Mouse (Mus musculus): ENCODE measurements around the gene Prl3d3. TPM values are rescaled to one million over a fixed set of nuclear protein-coding genes. Genes with fewer than 3 reads are reported as not detected.
"Not testable (repeated sequence)": the region's sequence is repeated elsewhere in the genome, so short reads cannot be mapped to it uniquely, and the experiment has no call there.

Prl3d3 gene
- not detected for total RNA-seq (2021)
- long read RNA-seq, experiment 1, result 0 reads
- long read RNA-seq, experiment 2, result 0 reads

DNA sequence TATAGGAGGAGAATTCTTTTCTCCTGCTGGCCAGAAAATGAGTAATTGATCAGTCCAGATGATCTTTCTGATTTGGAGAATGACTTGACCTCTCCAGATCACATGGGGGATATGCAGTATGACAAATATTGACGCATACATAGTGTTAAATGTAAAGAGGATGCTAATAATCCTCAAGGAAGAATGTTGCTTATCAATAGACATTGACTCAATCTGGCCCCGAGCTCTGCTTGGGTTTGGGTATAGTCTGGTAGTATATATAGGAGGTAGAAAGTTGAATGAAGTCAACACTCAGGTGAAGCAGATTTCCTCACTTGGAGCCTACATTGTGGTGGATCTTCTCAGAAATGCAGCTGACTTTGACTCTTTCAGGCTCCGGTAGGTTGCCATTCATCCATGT is at the start of gene Prl3d3:
TSS of gene Prl3d3 (plus strand) at position 301 of the 400 bp plus-strand sequence.
- DNase-seq (ENCODE audit: low spot score in 2 of 2), result not testable (repeated sequence)

DNA sequence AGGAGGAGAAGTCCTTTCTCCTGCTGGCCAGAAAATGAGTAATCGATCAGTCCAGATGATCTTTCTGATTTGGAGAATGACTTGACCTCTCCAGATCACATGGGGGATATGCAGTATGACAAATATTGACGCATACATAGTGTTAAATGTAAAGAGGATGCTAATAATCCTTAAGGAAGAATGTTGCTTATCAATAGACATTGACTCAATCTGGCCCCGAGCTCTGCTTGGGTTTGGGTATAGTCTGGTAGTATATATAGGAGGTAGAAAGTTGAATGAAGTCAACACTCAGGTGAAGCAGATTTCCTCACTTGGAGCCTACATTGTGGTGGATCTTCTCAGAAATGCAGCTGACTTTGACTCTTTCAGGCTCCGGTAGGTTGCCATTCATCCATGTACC is 35.2 kb upstream of the Prl3d3 start, which contains the start of gene Prl3d2:
TSS of gene Prl3d2 (plus strand) at position 301 of the 400 bp plus-strand sequence.
- DNase-seq (ENCODE audit: low spot score in 2 of 2), result not testable (repeated sequence)

DNA sequence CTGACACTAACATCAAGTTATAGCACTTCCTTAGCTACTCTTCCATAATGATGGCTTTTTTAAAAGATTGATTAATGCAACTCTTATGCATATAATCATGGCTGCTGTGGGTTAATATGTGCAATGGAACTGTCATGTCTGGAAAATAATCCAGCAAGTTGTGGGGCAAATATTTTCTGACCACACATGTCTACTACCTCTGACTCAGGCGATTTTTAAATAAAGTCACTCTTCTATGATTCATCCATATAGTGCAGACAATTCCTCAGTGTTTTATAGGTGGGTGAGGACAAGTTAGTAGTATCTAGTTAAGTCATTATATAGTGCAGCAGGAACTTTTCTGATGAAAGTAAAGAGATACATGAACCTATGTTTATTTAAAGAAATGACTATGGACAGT is 8.3 kb upstream of the Prl3d3 start:
- no peak for DNase-seq (ENCODE audit: low spot score in 2 of 2)

DNA sequence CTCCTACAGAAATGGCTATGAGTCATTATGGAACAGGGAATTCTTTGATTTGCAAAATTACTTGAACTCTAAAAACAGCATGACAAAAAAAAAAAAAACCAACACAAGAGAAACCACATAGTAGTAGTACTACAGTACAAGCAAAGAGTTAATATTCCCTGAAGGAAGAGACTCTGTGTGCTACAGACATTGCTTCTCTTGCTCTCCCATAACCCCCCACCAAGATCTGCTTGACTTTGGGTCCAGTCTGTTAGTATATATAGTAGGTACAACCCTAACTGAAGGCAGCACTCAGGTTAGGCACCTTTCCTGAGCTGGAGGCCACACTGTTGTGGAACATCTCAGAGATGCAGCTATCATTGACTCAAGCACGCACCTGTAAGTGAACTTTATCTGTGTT is 39.8 kb downstream of the Prl3d3 start, which contains the start of gene Prl3c1:
TSS of gene Prl3c1 (plus strand) at position 301 of the 400 bp plus-strand sequence.
- no peak for DNase-seq (ENCODE audit: low spot score in 2 of 2)

Other genes starting within 250 kb of the Prl3d3 start
- not detected for gene Prl, start 99.2 kb upstream of the Prl3d3 start, total RNA-seq (2021)
- not detected for gene Prl3d1, start 62.6 kb upstream of the Prl3d3 start, total RNA-seq (2021)
- gene Prl3d2, start 35.1 kb upstream of the Prl3d3 start, total RNA-seq (2021), result not detected
- gene Prl3c1, start 39.9 kb downstream of the Prl3d3 start, total RNA-seq (2021), result not detected
- not detected for gene Prl3b1, start 85.1 kb downstream of the Prl3d3 start, total RNA-seq (2021)
- not detected for gene Prl3a1, start 102.6 kb downstream of the Prl3d3 start, total RNA-seq (2021)
- not detected for gene Prl6a1, start 155.8 kb downstream of the Prl3d3 start, total RNA-seq (2021)
- under 1 TPM; 0.34 TPM for gene Prl8a2, start 188.9 kb downstream of the Prl3d3 start, total RNA-seq (2021)
- not detected for gene Prl2b1, start 234.1 kb downstream of the Prl3d3 start, total RNA-seq (2021)

Data from adrenal gland, postnatal 4 days (tissue).